Mouse (Mus musculus) liver, postnatal 0 days (tissue): ENCODE measurements at regions not wholly inside any gene's neighbourhood (a gene's known extent, or its start where the extent isn't known, plus 50 kb on each side); places are given as distances from the start of the nearest gene placed in this dataset.

Experiments
- CTCF ChIP-seq: sonication (generic); IDR thresholded peaks from 2 replicates; pipeline ENCODE4 v1.5.1; 2016; ENCODE audit warnings: antibody characterized with exemption, low read depth
- EP300 ChIP-seq: IDR thresholded peaks from 2 replicates; pipeline ENCODE4 v1.6.1; 2016; ENCODE audit warnings: antibody characterized with exemption, low read depth, mild to moderate bottlenecking

DNA sequence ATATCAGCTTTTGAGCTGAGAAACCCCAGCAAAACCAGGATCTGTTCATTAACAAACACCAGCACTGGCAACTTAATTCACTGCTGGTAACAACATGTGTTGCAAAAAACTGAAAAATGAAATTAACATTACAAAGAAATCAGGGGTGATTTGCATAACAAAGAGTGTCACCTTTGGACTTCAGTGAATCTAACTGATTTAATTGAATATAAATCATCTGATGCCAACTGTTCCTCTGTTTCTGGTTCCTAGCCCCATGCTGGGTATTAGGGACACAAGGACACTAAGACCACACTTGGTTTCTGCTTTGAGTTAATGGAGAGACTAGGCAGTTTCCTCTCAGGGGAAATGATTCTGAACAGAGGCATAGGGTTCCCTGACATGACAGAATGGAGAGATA is 453.8 kb downstream of the Tmem132b start:
- no peak for TF ChIP-seq CTCF
- TF ChIP-seq EP300 = no peak
